Mouse (Mus musculus) induced T-regulatory cell, adult 2 months (primary cell): ENCODE data around the gene Tmem131l.
A peak's percentile ranks its signal among the peaks of the same experiment; 100 is the strongest.

ENCODE experiments used
- DNase-seq: peaks from one replicate; pipeline ENCODE4 v3.0.0-alpha.2; 2012; ENCODE audit warnings: low read depth

The Tmem131l gene

DNA sequence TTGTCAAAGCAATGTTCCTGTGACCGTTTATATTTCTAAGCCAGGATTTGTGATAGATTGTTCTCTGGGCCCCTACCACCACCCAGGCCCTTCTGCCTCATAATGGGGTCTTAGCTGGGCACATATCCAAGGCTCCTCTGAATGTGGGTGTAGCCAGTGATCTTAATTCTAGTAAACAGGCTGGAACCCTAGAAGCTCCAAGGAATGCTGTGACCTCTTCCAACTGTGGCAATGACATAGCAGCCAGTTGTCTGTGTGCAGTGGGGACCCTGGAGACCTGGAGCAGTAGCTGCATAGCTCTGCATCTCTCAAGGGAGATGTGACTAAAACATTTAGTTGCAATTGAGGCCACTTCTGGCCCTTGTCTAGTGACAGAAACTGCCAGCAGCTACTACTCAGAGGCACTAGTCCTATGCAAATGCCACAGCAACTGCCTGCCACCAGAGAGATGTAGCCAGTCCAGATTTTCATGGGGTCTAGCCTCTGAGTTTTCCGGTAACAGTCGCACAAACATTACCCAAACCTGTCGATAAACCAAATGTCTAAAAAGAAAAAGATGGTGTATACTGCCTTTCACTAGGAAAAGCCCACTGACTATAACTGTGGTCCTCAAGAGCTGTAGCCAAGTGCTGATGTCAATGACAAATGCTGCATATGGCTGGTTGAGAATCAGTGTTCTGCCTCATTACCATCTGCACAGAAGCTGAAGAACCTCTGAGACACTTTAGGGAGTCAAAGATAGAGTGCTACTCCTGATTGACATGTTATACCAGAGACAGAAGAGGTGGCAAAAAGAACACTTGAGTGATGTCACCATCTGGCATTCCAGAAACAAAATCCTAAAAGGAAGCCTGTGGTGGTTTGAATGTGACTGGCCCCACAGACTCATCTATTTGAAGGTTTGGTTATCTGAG, 61.2 kb downstream of the Tmem131l start:
- no peak for DNase-seq

GRCm38 (mm10) chr3:83977817-83978216, 62.2 kb downstream of the Tmem131l start:
- no peak for DNase-seq

- DNase-seq = no peak
Measured at GRCm38 (mm10) chr3:83976161-83976560, 63.8 kb downstream of the Tmem131l start.

- no peak for DNase-seq
Measured at GRCm38 (mm10) chr3:83973339-83973738, 66.6 kb downstream of the Tmem131l start.

DNA sequence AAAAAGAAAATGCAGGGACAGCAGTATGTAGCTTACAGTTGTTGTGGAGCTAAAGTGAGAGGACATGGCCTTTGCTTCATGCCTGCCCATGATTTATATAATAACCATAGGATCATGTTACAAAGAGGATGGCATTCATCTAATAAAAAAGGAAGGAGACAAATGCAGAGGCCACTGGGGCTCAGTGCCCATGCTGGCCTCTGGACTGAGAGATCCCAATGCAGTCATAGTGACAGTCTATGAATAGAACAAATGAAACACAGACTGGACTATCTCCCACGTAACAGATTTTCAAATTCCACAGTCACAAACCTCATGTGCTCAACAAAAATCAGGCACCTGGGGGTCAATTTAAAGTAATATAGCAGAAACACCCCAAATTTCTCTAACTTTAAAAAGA, 69.3 kb downstream of the Tmem131l start:
- DNase-seq = no peak

- no peak for DNase-seq
Measured at GRCm38 (mm10) chr3:83969081-83969480, 70.9 kb downstream of the Tmem131l start.

DNA sequence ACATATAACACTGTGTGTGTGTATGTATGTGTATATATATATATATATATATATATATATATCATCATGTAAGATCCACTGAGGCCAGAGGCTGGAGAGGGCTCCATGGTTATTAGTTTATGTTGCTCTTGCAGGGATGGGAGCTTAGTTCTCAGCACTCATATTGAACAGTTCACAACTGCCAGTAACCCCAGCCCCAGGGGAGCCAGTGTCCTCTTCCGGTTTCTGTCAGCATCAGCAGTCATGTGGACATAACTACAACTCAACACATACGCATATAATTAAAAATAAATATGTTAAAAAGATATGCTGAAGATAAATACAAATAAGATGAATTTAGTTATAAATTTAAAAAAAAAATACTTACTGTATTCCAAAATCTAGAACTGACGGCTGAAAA, 72.2 kb downstream of the Tmem131l start:
- DNase-seq = no peak

- DNase-seq = no peak
Measured at GRCm38 (mm10) chr3:83965333-83965732, 74.6 kb downstream of the Tmem131l start.

DNA sequence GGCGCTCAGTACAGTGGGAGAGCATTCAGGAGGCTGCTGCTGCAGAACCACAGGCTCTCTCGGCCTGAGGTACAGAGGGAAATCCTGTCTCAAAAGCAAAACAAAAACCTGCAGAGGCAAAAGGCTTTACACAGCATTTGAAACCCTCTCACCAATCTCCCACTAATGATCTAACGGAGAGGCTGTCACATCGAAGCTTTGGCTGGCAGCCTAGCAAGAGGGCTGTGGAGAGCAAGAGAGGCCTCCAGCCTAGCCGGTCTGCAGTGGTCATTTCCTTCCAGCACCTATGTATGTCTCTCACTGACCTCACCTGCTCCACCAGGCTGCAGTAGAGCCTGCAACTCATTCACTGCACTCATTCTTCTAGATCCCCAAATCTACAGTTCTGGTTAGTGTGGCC, 76.3 kb downstream of the Tmem131l start:
- no peak for DNase-seq

- no peak for DNase-seq
Measured at GRCm38 (mm10) chr3:83962571-83962970, 77.4 kb downstream of the Tmem131l start.

GRCm38 (mm10) chr3:83962076-83962475, 77.9 kb downstream of the Tmem131l start:
- DNase-seq = no peak

DNA sequence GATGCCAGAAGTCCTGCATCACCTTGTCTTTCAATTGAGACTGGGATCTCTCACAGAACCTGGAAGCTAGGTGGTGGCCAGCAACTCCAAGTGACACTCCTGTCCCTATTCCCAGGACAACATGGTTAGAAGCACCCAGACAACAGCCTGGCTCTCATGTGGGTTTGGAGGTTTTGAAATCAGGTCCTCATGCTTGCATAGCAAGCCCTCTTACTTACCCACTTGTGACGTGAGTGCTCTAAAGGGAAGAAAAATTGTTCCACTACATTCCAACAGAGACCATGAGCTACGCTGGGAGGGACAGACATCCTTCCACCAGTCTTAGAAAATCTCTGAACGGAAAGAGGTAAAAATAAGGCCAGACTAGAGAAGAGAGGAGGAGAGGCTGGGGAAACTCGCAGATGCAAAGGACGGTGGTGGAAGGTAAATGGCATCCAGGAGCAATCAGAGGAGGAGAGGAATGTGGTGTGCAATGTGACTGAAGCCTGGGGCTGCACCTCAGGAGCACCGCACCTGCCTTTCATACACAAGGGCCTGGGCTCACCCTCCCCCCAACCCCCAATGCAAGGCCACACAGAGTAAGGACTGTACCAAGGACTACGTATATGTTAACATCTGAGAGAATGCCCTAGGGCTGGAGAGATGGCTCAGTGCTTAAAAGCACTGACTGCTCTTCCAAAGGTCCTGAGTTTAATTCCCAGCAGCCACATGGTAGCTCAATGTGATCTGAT, 80.9 kb downstream of the Tmem131l start:
- no peak for DNase-seq

DNA sequence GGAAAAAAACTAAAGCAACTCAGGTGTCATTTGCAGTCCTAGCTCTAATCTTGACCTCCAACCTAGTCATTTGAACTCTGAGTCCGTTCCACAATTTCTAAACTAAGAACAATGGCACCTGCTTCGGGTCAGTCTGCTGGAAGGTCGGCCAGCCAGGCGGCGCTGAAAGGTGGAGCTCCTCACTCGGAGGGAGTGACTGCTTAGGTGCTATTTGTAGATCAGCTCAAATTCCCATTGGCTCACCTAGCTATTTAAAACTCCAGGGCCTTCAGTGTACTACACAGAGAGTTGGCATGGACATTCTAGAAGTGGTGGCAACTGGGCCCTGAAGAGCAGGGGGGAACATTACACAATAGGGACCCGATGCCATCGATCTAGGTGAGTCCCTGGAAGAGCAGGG, 86.1 kb downstream of the Tmem131l start:
- no peak for DNase-seq

- DNase-seq = no peak
Measured at GRCm38 (mm10) chr3:83948801-83949200, 91.2 kb downstream of the Tmem131l start.

- no peak for DNase-seq
Measured at GRCm38 (mm10) chr3:83947476-83948245, 92.3 kb downstream of the Tmem131l start.

DNA sequence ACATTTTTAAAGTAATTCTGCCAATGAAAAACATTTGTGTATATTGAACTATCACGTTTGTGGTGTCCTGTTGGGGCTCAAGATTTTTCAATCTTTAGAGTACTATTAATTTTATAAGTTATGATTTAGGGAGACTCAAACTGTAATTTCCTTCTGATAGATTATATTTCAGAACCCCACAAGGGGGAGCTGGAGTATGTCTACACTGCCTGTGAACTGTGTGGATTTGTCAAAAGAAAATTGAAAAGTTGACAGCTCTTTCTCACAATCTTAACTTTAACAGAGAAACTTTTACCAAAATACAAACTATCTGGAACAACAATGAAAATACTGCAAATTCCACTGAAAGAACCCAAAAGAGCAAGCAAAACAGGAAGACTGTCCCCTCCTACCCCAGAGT, 93.1 kb downstream of the Tmem131l start:
- DNase-seq = peak; percentile 60

- DNase-seq = no peak
Measured at GRCm38 (mm10) chr3:83943691-83944090, 96.3 kb downstream of the Tmem131l start.

- no peak for DNase-seq
Measured at GRCm38 (mm10) chr3:83943212-83943611, 96.8 kb downstream of the Tmem131l start.

DNA sequence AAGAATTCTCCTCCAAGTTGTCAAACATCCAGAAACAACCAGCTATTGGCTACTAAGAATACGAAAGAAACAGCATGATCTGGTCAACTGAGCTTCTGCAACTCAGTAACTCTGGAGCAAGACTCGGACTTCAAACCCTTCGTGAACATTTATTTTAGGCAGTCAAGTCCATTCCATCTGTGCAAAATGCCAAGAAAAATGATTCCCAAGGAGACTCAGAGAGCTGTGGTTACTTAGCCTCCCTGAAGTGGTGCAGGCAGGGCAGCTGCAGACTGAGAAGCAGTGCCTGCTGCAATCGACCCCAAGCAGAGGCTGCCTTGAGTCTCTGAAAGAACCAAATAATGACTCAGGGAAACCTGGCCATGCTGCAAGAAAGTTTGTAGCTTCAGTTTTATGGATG, 98.1 kb downstream of the Tmem131l start:
- no peak for DNase-seq

- DNase-seq = no peak
Measured at GRCm38 (mm10) chr3:83938871-83939270, 101.1 kb downstream of the Tmem131l start.

DNA sequence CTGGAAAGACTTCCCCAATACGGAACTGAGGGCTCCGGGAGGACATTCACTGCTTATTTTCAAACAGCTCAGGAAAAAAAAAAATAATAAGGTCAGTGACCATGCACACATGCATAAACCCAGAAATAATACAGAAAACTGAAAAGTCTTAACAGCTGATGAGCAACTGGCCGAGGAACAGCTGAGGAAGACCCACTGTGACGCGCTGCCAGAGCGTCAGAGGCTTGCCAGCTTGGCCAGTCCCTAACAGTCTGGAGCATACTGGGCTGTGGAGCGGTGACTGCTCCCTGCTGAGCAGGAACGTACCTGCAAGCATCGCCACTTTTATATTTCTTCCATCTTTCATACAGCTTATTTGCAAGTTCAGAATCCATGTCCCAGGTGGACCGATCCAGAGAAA, 105.5 kb downstream of the Tmem131l start:
- DNase-seq = no peak

- peak; percentile 33 for DNase-seq
Measured at GRCm38 (mm10) chr3:83915768-83916496, 124.0 kb downstream of the Tmem131l start.
